Mouse (Mus musculus): ENCODE data around the gene Cmtm4. TPM values are rescaled to one million over a fixed set of nuclear protein-coding genes. Genes with fewer than 3 reads are reported as not detected.

Gene Cmtm4
- total RNA-seq, 1 experiment = 21.3 TPM

DNA sequence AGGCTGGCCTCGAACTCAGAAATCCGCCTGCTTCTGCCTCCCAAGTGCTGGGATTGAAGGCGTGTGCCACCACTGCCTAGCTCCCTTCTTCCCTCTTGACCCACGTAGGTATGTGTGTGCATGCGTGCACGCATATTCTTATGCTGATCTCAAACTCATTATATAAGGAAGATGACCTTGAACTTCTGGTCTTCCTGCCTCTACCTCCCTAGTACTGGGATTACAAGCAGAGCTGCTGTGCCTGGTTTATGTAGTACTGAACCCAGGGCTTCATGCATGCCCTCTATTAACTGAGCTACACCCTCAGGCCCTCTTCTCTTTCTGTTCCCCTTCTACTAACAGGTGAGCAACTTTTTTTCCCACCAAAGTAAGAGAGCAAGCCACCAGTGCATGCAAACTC is 37.0 kb upstream of the Cmtm4 start:
- no peak overlapping the region for H3K4me3 ChIP-seq (ENCODE audit: insufficient read depth in 1 of 2, low read depth in 1 of 2, low read length in 2 of 2, poor library complexity in 1 of 2, severe bottlenecking in 1 of 2)
- in situ Hi-C loops (cut with MboI; ENCODE audit: low sequenced_read_pairs in 2 of 2, unreplicated experiment in 2 of 2) = no loop called here
- H3K27ac ChIP-seq (ENCODE audit: insufficient read depth, low read depth, low read length, poor library complexity, severe bottlenecking) = no peak overlapping the region; the same call in 1 of the 2 replicates
- H3K9me3 ChIP-seq (ENCODE audit: control insufficient read depth, insufficient read depth, low read depth, low read length) = no peaks in the 10 kb centered on the region
- no peak for DNase-seq (ENCODE audit: low read depth, low spot score)
- no peak overlapping the region for H3K9ac ChIP-seq (ENCODE audit: insufficient read depth, low read depth, low read length, poor library complexity, severe bottlenecking)
- peaks cover 4 to 16% of the 10 kb centered on the region in 2 experiments; a peak in 2 of 4 replicates for H3K4me1 ChIP-seq (ENCODE audit: control insufficient read depth in 2 of 2, insufficient read depth in 2 of 2, low read length in 2 of 2, poor library complexity in 1 of 2)
- peaks cover 31% of the 10 kb centered on the region for H3K36me3 ChIP-seq (ENCODE audit: control insufficient read depth, insufficient read depth, low read length, poor library complexity, severe bottlenecking)
- TF ChIP-seq ZNF384 (IDR thresholded peaks at IDR 0.05; ENCODE audit: low read depth, low read length) = no peak
- no peak for TF ChIP-seq ZC3H11A (IDR thresholded peaks at IDR 0.05; ENCODE audit: borderline replicate concordance, low read depth, low read length)
- no peak for TF ChIP-seq HCFC1 (IDR thresholded peaks at IDR 0.05; ENCODE audit: borderline replicate concordance, insufficient read depth, low read length)
- no peak for TF ChIP-seq CHD2 (IDR thresholded peaks at IDR 0.05; ENCODE audit: low read depth, low read length)
- TF ChIP-seq MAFK (IDR thresholded peaks at IDR 0.05; ENCODE audit: insufficient read depth, low read depth, low read length) = no peak

DNA sequence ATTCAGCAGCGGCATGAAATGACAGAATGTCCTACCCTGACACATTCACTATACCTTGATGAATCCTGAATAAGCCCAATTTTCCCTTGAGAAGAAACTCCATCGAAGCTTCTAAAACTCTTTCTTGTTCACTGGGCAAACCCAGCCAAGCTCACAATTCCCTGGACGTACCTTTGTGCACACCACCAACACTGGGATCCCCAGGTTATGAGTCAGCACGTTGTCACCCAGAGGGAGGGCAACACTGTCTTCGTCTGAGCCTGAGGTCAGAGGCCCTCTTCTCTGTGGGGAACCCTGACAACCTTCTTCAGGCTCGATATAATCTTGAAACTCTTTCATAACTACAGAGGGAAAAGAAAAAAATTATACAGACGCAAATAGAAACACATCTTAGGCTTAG is 34.6 kb upstream of the Cmtm4 start:
- in situ Hi-C loops (cut with MboI; ENCODE audit: low sequenced_read_pairs in 2 of 2, unreplicated experiment in 2 of 2) = no loop called here
- DNase-seq (ENCODE audit: low read depth, low spot score) = no peak
- H3K27ac ChIP-seq (ENCODE audit: insufficient read depth, low read depth, low read length, poor library complexity, severe bottlenecking) = no peak overlapping the region
- H3K4me1 ChIP-seq (ENCODE audit: control insufficient read depth in 2 of 2, insufficient read depth in 2 of 2, low read length in 2 of 2, poor library complexity in 1 of 2) = peaks cover 4 to 13% of the 10 kb centered on the region in 2 experiments; a peak in 2 of 4 replicates
- TF ChIP-seq MAFK (IDR thresholded peaks at IDR 0.05; ENCODE audit: insufficient read depth, low read depth, low read length) (no peak), HCFC1 (IDR thresholded peaks at IDR 0.05; ENCODE audit: borderline replicate concordance, insufficient read depth, low read length) (no peak), CHD2 (IDR thresholded peaks at IDR 0.05; ENCODE audit: low read depth, low read length) (no peak), ZC3H11A (IDR thresholded peaks at IDR 0.05; ENCODE audit: borderline replicate concordance, low read depth, low read length) (no peak), ZNF384 (IDR thresholded peaks at IDR 0.05; ENCODE audit: low read depth, low read length) (no peak)
- H3K36me3 ChIP-seq (ENCODE audit: control insufficient read depth, insufficient read depth, low read length, poor library complexity, severe bottlenecking) = peaks cover 30% of the 10 kb centered on the region
- H3K9ac ChIP-seq (ENCODE audit: insufficient read depth, low read depth, low read length, poor library complexity, severe bottlenecking) = no peak overlapping the region
- no peak overlapping the region for H3K4me3 ChIP-seq (ENCODE audit: insufficient read depth in 1 of 2, low read depth in 1 of 2, low read length in 2 of 2, poor library complexity in 1 of 2, severe bottlenecking in 1 of 2)
- H3K9me3 ChIP-seq (ENCODE audit: control insufficient read depth, insufficient read depth, low read depth, low read length) = no peaks in the 10 kb centered on the region

DNA sequence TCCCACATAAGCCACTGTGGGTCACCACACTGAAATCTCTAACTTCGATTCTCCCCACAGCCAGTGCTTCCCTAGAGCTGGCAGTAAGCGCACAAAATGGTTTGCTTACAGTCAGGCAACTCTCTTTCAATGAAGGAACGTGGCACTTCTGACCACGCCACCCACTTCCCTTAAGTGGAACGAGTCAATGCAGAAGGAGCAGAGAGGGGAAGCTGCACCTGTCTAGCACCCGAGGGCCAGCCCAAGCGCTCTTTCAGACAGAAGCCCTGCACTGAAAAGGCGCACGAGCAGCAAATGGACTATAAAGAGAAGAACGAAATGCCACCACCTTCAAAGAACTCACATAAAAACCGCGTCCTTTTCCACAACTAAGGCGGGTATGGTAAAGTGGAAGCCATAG is 32.1 kb upstream of the Cmtm4 start:
- Histone ChIP-seq H3K9me3 (ENCODE audit: control insufficient read depth, insufficient read depth, low read depth, low read length) (no peaks in the 10 kb centered on the region), H3K9ac (ENCODE audit: insufficient read depth, low read depth, low read length, poor library complexity, severe bottlenecking) (no peak overlapping the region), H3K36me3 (ENCODE audit: control insufficient read depth, insufficient read depth, low read length, poor library complexity, severe bottlenecking) (peaks cover 43% of the 10 kb centered on the region), H3K27ac (ENCODE audit: insufficient read depth, low read depth, low read length, poor library complexity, severe bottlenecking) (no peak overlapping the region), H3K4me3 (ENCODE audit: insufficient read depth in 1 of 2, low read depth in 1 of 2, low read length in 2 of 2, poor library complexity in 1 of 2, severe bottlenecking in 1 of 2) (no peak overlapping the region), H3K4me1 (ENCODE audit: control insufficient read depth in 2 of 2, insufficient read depth in 2 of 2, low read length in 2 of 2, poor library complexity in 1 of 2) (peaks cover 0 to 1% of the 10 kb centered on the region in 2 experiments; a peak in 1 of 4 replicates)
- in situ Hi-C loops (cut with MboI; ENCODE audit: low sequenced_read_pairs in 2 of 2, unreplicated experiment in 2 of 2) = no loop called here
- TF ChIP-seq ZC3H11A (IDR thresholded peaks at IDR 0.05; ENCODE audit: borderline replicate concordance, low read depth, low read length) = no peak
- DNase-seq (ENCODE audit: low read depth, low spot score) = no peak

DNA sequence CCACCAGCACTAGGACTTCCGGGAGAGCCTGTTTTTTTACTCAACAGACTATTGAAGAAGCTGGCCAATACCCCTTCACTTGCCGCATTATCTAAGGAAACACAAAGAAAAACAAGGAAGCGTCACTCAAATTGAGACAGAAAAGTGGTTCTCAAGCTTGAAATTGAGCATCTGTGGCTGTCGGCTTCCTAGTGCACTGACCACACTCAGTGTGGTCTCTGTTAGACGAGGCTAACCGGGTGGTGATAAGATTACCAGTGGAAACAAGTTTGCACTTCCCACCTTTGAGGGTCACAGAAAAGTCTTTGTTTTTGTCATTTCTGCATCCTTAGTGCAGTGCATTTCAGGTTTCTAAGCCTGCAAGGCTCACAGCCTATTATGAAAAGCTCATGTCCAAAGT is 26.7 kb upstream of the Cmtm4 start:
- TF ChIP-seq ZC3H11A (IDR thresholded peaks at IDR 0.05; ENCODE audit: borderline replicate concordance, low read depth, low read length) (no peak), MAFK (IDR thresholded peaks at IDR 0.05; ENCODE audit: insufficient read depth, low read depth, low read length) (no peak), CHD2 (IDR thresholded peaks at IDR 0.05; ENCODE audit: low read depth, low read length) (no peak), HCFC1 (IDR thresholded peaks at IDR 0.05; ENCODE audit: borderline replicate concordance, insufficient read depth, low read length) (no peak), ZNF384 (IDR thresholded peaks at IDR 0.05; ENCODE audit: low read depth, low read length) (no peak)
- no peaks in the 10 kb centered on the region for H3K9me3 ChIP-seq (ENCODE audit: control insufficient read depth, insufficient read depth, low read depth, low read length)
- peaks cover 45% of the 10 kb centered on the region for H3K36me3 ChIP-seq (ENCODE audit: control insufficient read depth, insufficient read depth, low read length, poor library complexity, severe bottlenecking)
- DNase-seq (ENCODE audit: low read depth, low spot score) = no peak
- H3K27ac ChIP-seq (ENCODE audit: insufficient read depth, low read depth, low read length, poor library complexity, severe bottlenecking) = no peak overlapping the region
- in situ Hi-C loops (cut with MboI; ENCODE audit: low sequenced_read_pairs in 2 of 2, unreplicated experiment in 2 of 2) = no loop called here
- H3K4me1 ChIP-seq (ENCODE audit: control insufficient read depth in 2 of 2, insufficient read depth in 2 of 2, low read length in 2 of 2, poor library complexity in 1 of 2) = peaks cover 0 to 2% of the 10 kb centered on the region in 2 experiments; a peak in 2 of 4 replicates
- no peak overlapping the region for H3K9ac ChIP-seq (ENCODE audit: insufficient read depth, low read depth, low read length, poor library complexity, severe bottlenecking)
- no peak overlapping the region for H3K4me3 ChIP-seq (ENCODE audit: insufficient read depth in 1 of 2, low read depth in 1 of 2, low read length in 2 of 2, poor library complexity in 1 of 2, severe bottlenecking in 1 of 2)

DNA sequence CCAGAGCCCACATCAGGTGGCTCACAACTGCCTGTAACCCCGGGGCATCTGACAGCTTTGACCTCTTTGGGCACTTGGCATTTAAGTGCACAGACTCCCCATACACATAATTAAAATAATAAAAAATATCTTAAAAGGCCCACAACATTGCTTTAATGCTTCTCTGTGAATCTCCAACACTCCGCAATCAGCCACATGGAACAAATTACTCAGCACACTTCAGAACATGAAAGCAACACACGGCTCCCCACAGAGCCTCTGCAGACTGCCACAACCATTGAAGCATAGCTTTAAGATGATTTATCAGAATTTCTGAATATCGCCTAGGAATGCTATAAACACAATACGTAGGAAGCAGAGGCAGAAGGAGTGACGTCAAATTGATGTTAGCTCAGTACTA is 20.4 kb upstream of the Cmtm4 start:
- Histone ChIP-seq H3K27ac (ENCODE audit: insufficient read depth, low read depth, low read length, poor library complexity, severe bottlenecking) (no peak overlapping the region), H3K4me3 (ENCODE audit: insufficient read depth in 1 of 2, low read depth in 1 of 2, low read length in 2 of 2, poor library complexity in 1 of 2, severe bottlenecking in 1 of 2) (no peak overlapping the region), H3K36me3 (ENCODE audit: control insufficient read depth, insufficient read depth, low read length, poor library complexity, severe bottlenecking) (peaks cover 13% of the 10 kb centered on the region), H3K9ac (ENCODE audit: insufficient read depth, low read depth, low read length, poor library complexity, severe bottlenecking) (no peak overlapping the region), H3K9me3 (ENCODE audit: control insufficient read depth, insufficient read depth, low read depth, low read length) (no peaks in the 10 kb centered on the region), H3K4me1 (ENCODE audit: control insufficient read depth in 2 of 2, insufficient read depth in 2 of 2, low read length in 2 of 2, poor library complexity in 1 of 2) (peaks cover 0 to 10% of the 10 kb centered on the region in 2 experiments; a peak in 2 of 4 replicates)
- in situ Hi-C loops (cut with MboI; ENCODE audit: low sequenced_read_pairs in 2 of 2, unreplicated experiment in 2 of 2) = no loop called here
- TF ChIP-seq CHD2 (IDR thresholded peaks at IDR 0.05; ENCODE audit: low read depth, low read length) (no peak), HCFC1 (IDR thresholded peaks at IDR 0.05; ENCODE audit: borderline replicate concordance, insufficient read depth, low read length) (no peak), ZC3H11A (IDR thresholded peaks at IDR 0.05; ENCODE audit: borderline replicate concordance, low read depth, low read length) (no peak), ZNF384 (IDR thresholded peaks at IDR 0.05; ENCODE audit: low read depth, low read length) (no peak), MAFK (IDR thresholded peaks at IDR 0.05; ENCODE audit: insufficient read depth, low read depth, low read length) (no peak)
- no peak for DNase-seq (ENCODE audit: low read depth, low spot score)

All from ES-E14 (cell line).